1 mouse cellular context compared by ENCODE assay signal in the genomic region with DNA sequence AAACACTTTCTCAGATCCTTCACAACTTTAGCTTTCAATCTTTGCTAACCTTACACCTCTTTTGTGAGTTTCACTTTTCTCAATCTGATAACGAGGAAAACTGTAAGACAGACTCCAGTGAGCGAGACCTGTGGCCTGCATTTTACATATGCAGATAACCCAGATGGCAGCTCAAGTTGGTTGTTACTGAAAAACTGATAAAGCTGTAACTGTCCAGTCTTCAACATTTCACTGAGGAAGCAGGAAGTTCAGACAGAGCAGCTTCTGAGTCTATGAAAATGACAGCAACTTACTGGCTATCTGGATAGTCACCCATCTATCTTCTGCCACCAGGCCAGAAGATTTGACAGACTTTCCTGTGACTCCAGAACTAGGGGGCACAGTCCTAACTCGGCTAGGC.
TF ChIP-seq lines count a peak whose summit lies in the region.

No protein-coding gene starts in this region.

TF ChIP-seq in MEL, 35 proteins besides CTCF, POLR2A, EP300 and RAD21 (continued from another document):
- TF ChIP-seq MAZ (IDR thresholded peaks at IDR 0.05; ENCODE audit: low read depth, low read length), result peak; percentile 34; the same call in 1 of the 2 replicates
- no peak for TF ChIP-seq CHD2 (IDR thresholded peaks at IDR 0.05; ENCODE audit: low read length)
- TF ChIP-seq ZNF384 (IDR thresholded peaks at IDR 0.05; ENCODE audit: low read depth, low read length), result no peak
- TF ChIP-seq HCFC1 (IDR thresholded peaks at IDR 0.05; ENCODE audit: low read depth, low read length), result 0 out of 2 replicates have a peak, but pooled peaks have one; percentile 14
- no peak for TF ChIP-seq MXI1 (IDR thresholded peaks at IDR 0.05; ENCODE audit: low read depth, low read length)
- TF ChIP-seq ZKSCAN1 (IDR thresholded peaks at IDR 0.05; ENCODE audit: low read depth, low read length), result no peak
- no peak for TF ChIP-seq MAFK (IDR thresholded peaks at IDR 0.05; ENCODE audit: borderline replicate concordance, low read depth, low read length)
- TF ChIP-seq ETS1 (IDR thresholded peaks at IDR 0.05; ENCODE audit: low read depth, low read length), result peak; percentile 58
- peak; percentile 25; the same call in 1 of the 2 replicates for TF ChIP-seq KAT2A (conservative IDR thresholded peaks at IDR 0.05; ENCODE audit: low read depth, low read length)
- TF ChIP-seq SIN3A (IDR thresholded peaks at IDR 0.05; ENCODE audit: low read length), result peak; percentile 70; the same call in 1 of the 2 replicates
- no peak for TF ChIP-seq USF1 (IDR thresholded peaks at IDR 0.05; ENCODE audit: low read depth, low read length)
- TF ChIP-seq NELFE (IDR thresholded peaks at IDR 0.05; ENCODE audit: low read depth, low read length), result no peak
- peak; percentile 48; the same call in 1 of the 2 replicates for TF ChIP-seq GATA1 (IDR thresholded peaks at IDR 0.05; ENCODE audit: low read depth, low read length)
- TF ChIP-seq TAL1 (IDR thresholded peaks at IDR 0.05; ENCODE audit: low read length), result peak; percentile 23; the same call in 1 of the 2 replicates
- TF ChIP-seq SMC3 (IDR thresholded peaks at IDR 0.05; ENCODE audit: low read depth, low read length), result peak; percentile 3; the same call in 1 of the 2 replicates
- TF ChIP-seq MEF2A (IDR thresholded peaks at IDR 0.05; ENCODE audit: extremely low read depth, insufficient replicate concordance, low read depth, low read length, poor library complexity, severe bottlenecking), result no peak
- TF ChIP-seq MYC (IDR thresholded peaks at IDR 0.05; ENCODE audit: low read depth, low read length), result 0 out of 2 replicates have a peak, but pooled peaks have one; percentile 21
- peak; percentile 59; the same call in 1 of the 2 replicates for TF ChIP-seq MYB (IDR thresholded peaks at IDR 0.05; ENCODE audit: low read depth, low read length)
- peak; percentile 30; the same call in 1 of the 2 replicates for TF ChIP-seq TCF12 (IDR thresholded peaks at IDR 0.05; ENCODE audit: low read depth, low read length)
- TF ChIP-seq JUND (IDR thresholded peaks at IDR 0.05; ENCODE audit: low read depth, low read length), result no peak
